Mouse (Mus musculus) spleen, adult 2 months (tissue): Measurements from ENCODE around the gene Fam8a1.

Experiments used
- CTCF ChIP-seq: fragments of 200-500 bp; IDR thresholded peaks from 2 replicates; pipeline ENCODE4 v1.5.1; 2011; ENCODE audit warnings: mild to moderate bottlenecking, inconsistent platforms; ENCODE audit not compliant: insufficient read depth, insufficient read length, insufficient replicate concordance; ENCODE audit errors: extremely low read depth
- POLR2A ChIP-seq: fragments of 200-500 bp; IDR thresholded peaks from 2 replicates; pipeline ENCODE4 v1.6.1; 2011; ENCODE audit warnings: low read depth, low read length, inconsistent platforms

GRCm38 (mm10) chr13:46696788-46697187, 27.5 kb downstream of the Fam8a1 start:
- no peak for TF ChIP-seq CTCF
- no peak for TF ChIP-seq POLR2A
